Mouse (Mus musculus) spleen, adult 10 weeks (tissue): Measurements from ENCODE around the gene Mrgprb2. TPM values are rescaled to one million over a fixed set of nuclear protein-coding genes. Genes with fewer than 3 reads are reported as not detected.

ENCODE experiments used
- polyA plus RNA-seq: library from polyadenylated mRNA; stranded (reverse); fragments of 350-450 nt; fragmentation: Illumina TruSeq; extraction: RNeasy Lipid Tissue Mini Kit (QIAGEN cat#74804); gene quantifications from one replicate; pipeline ENCODE4 v1.2.3, GENCODE M21; 2015; ENCODE audit warnings: low replicate concordance; ENCODE audit not compliant: insufficient read depth

Gene Mrgprb2
- not detected for polyA plus RNA-seq

GRCm38 (mm10) chr7:48557986-48558385 is at the start of gene Mrgprb2:
TSS of gene Mrgprb2 (minus strand) at chr7:48558086.

Other genes with a start within 250 kb of the Mrgprb2 start
- not detected for gene Mrgprb8, start 169.6 kb downstream of the Mrgprb2 start, polyA plus RNA-seq
- 0.22 TPM for gene Mrgprb1, start 101.7 kb downstream of the Mrgprb2 start, polyA plus RNA-seq
- 0.04 TPM for gene Mrgprx2, start 58.8 kb downstream of the Mrgprb2 start, polyA plus RNA-seq
- not detected for gene Mrgprb3, start 85.7 kb upstream of the Mrgprb2 start, polyA plus RNA-seq
- 48.1 TPM for gene Zdhhc13, start 230.9 kb upstream of the Mrgprb2 start, polyA plus RNA-seq